Mouse (Mus musculus) kidney, adult 9 months (tissue): ENCODE measurements around the gene Fbxo47.
"Not testable (repeated sequence)": the region's sequence is repeated elsewhere in the genome, so short reads cannot be mapped to it uniquely, and the experiment has no call there.

Experiments used
- DNase-seq: peaks from one replicate; pipeline ENCODE4 v3.0.0; 2022

Fbxo47 gene

DNA sequence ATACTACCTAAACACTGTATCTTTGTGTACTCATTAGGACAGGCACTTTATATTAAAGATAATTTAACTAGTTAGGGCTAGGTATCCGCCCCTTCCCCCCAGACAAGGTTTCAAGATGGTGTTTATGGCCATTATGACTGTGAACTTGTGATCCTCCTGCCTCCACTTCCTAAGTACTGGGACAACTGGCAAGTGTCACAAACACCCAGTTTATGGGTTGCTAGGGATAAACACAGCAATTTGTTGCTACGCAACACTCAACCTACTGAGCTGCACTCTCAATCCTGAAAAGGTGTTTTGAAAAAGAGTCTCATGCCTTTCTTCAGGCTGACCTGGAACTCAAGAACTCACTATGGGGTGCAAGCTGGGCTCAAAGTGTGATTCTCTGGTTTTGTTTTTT is 6.6 kb downstream of the Fbxo47 start:
- DNase-seq, result no peak

- no peak for DNase-seq
Measured at GRCm38 (mm10) chr11:97874396-97874795, 9.6 kb downstream of the Fbxo47 start.

- not testable (repeated sequence) for DNase-seq
Measured at GRCm38 (mm10) chr11:97872378-97872777, 11.6 kb downstream of the Fbxo47 start.

DNA sequence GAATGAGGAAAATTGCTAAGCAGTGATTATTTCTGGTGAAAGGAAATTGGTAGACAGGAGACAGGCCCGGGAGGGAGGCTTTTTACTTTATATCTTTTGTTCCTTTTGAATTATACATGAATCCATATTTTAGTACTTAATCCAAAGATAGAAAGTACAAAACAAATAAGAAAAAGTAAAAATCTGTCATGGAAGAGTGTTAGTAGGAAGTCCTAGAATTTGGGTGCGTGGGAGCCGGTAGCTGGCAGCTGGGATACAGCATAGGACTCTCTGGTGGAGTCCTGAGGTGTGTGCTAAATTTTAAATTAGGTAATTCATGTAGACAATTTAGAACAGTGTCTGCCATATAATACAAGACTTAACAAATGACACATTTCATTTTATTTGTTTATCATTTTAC is 16.4 kb downstream of the Fbxo47 start:
- DNase-seq, result no peak

DNA sequence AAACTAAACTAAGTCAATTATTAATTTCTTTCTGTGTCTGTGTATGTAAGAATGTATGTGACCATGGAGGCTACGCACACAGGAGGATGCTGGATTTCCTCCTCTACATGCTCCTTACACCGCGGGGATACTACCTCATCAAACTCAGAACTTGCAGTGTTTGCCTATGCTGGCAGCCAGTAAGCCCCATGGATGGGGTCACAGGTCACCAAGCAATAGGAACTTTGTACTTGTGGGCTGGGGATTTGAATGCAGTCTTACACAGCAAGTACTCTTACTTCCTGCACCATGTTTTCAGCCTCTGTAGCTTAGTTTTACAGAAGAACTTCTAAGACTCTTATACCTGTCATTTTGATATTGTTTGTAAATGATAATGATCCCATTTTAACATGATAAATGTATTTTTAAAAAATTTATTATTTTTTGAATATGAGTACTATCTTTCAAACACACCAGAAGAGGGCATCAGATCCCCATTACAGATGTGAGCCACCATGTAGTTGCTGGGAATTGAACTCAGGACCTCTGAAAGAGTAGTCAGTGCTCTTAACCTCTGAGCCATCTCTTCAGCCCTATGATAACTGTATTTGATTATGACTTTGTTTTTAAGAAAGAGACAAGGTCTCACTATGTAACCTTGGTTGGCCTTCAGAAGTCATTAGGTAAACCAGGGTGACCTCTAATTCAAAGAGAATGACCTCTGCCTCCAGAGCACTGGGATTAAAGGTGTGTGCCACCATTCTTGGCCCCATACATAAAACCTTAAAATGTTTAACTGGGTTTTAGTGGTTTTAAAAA is 17.7 kb downstream of the Fbxo47 start:
- DNase-seq, result peak; percentile 54

DNA sequence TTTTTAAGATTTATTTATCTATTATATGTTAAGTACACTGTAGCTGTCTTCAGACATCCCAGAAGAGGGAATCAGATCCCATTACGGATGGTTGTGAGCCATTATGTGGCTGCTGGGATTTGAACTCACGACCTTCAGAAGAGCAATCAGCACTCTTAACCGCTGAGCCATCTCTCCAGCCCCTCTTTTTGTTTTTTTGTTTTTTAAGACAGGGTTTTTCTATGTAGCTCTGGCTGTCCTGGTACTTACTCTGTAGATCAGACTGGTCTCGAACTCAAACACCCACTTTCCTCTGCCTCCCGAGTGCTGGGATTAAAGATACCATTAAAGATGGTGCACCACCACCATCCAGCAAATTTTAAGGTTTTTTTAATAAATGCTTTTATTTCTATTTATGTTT is 18.5 kb downstream of the Fbxo47 start:
- DNase-seq, result no peak

DNA sequence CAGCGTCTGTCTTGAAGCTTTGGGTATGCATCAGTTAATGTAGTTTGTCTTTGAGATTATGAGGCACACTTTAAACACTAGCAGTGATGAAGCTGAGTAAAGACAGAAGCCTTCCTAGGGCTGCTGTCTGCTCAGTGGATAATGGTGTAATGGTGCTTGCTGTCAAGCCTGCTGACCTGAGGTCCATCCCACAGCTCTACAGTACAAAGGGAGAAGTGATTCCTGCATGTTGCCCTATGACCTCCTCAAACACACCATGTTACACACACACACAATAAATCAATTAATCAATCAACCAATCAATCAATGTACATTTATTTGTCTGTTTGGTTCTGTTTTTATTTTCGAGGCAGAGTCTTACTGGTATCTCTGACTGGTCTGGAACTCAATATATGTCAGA is 21.8 kb downstream of the Fbxo47 start:
- DNase-seq, result no peak

GRCm38 (mm10) chr11:97855473-97855872 is 28.5 kb downstream of the Fbxo47 start:
- no peak for DNase-seq

DNA sequence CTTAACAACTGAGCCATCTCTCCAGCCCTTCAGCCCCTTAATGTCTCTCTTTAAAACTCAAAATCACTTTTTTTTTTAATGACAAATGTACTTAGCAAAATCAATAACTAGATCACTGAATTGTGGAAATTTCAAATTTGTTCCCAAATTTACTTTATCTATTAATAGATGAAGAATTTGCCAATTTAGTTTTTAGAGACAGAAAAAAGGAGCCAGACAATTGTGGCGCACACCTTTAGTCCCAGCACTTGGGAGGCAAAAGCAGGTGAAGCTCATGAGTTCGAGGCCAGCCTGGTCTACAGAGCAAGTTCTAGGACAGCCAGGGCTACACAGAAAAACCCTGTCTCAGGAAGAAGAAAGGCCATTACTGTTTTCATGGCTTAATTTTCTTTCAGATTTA is 32.4 kb downstream of the Fbxo47 start:
- DNase-seq, result no peak

GRCm38 (mm10) chr11:97850367-97850766 is 33.6 kb downstream of the Fbxo47 start:
- peak; percentile 82 for DNase-seq

DNA sequence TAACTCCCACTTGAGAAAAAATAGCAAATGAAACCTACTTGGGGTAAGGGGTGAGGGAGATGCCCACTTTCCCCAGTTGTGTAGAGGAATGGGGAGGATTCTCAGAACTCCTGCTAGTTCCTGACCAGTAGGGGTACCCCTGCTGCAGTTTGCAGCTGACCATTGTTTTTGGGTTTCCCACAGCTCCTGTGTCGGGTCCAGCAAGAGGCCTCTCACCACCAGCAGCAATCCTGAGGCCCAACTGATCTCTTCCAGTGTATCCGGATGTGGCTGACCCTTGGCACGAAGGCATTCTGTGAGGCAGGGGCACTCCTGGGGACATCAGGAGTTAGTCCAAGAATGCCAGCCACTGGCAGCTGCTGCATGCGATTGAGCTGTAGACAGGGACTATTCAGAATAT is 42.0 kb downstream of the Fbxo47 start:
- no peak for DNase-seq

DNA sequence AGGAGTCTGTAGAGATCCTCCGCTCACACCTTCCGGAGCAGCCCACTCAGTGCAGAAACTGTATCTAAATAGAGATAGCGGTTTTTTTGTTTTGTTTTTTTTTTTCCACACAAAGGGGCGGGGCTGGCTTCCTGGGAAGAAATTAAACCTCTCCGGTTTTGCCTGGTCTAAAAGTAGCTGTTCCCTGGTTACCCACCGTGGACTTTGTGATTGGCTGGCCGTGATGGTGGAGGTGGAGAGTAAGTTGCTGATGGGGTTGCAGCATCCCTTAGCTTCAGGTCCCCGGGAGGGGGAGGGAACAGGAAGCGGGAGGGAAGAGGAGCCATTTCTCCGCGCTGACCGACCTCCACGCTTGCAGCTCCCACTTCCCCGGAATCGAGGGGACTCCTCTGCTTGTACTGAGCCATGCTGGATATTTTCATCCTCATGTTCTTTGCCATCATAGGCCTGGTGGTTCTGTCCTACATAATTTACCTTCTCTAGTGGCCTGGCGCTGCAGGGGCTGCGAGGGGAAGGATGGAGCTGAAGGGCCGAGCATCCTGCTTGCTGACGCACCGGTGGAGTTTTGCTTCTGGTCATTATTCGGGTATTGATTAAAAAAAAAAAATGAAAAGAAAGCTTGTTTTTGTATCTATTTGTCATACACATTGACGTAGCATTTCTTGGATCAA is 42.8 kb downstream of the Fbxo47 start:
- DNase-seq, result peak; percentile 81

GRCm38 (mm10) chr11:97840539-97840954 is 43.4 kb downstream of the Fbxo47 start, which contains the start of gene B230217C12Rik:
Gene B230217C12Rik, plus strand, starts transcription at chr11:97840780.
- DNase-seq, result peak; percentile 47

GRCm38 (mm10) chr11:97840135-97840490 is 43.8 kb downstream of the Fbxo47 start:
- DNase-seq, result no peak

DNA sequence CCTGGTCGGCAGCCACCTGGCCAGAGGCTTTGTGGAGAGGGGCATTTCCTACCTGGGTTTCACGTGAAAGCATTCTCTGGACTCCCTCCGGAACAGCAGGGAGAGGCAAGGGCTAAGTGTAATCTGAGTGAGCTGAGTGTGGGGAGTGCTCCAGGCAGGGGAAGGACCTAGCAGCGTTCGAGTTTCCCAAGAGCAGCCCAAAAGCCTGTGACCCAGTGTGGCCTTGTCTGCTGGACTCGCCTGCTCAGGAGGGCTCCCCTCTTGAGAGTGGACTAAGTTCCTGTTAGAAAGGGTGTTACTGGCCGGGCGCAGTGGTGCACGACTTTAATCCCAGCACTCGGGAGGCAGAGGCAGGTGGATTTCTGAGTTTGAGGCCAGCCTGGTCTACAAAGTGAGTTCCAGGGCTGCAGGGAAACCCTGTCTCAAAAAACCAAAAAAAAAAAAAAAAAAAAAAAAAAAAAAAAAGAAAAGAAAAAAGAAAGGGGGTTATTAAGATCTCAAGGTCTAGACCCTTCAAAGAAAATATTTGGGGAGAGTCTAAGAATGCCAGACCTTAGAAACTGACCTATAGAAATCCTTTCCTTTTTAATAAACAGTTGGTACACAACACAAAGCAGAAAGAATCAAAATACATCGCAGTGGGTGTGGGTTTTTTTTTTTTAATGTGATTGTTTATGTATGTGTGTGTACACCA is 44.4 kb downstream of the Fbxo47 start:
- DNase-seq, result no peak

- no peak for DNase-seq
Measured at GRCm38 (mm10) chr11:97838779-97839440, 45.0 kb downstream of the Fbxo47 start.

- DNase-seq, result no peak
Measured at GRCm38 (mm10) chr11:97837641-97838149, 46.3 kb downstream of the Fbxo47 start.

- DNase-seq, result not testable (repeated sequence)
Measured at GRCm38 (mm10) chr11:97837051-97837450, 46.9 kb downstream of the Fbxo47 start.

- no peak for DNase-seq
Measured at GRCm38 (mm10) chr11:97836541-97836940, 47.4 kb downstream of the Fbxo47 start.

DNA sequence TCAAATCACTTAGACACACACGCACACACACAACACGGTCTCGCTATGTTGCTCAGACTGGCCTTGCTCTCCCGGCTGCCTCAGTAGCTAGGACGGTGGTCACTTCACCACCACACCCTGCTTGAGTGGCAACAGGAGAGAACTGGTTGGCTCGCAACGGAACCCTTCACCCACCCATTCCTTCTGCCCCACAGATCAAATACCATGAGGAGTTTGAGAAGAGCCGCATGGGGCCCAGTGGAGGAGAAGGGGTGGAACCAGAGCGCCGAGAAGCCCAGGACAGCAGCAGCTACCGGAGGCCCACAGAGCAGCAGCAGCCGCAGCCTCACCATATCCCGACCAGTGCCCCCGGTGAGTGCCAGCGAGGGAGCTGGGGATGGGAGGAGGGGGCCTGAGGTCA is 50.6 kb downstream of the Fbxo47 start:
- DNase-seq, result no peak

- DNase-seq, result no peak
Measured at GRCm38 (mm10) chr11:97832001-97832400, 52.0 kb downstream of the Fbxo47 start.

DNA sequence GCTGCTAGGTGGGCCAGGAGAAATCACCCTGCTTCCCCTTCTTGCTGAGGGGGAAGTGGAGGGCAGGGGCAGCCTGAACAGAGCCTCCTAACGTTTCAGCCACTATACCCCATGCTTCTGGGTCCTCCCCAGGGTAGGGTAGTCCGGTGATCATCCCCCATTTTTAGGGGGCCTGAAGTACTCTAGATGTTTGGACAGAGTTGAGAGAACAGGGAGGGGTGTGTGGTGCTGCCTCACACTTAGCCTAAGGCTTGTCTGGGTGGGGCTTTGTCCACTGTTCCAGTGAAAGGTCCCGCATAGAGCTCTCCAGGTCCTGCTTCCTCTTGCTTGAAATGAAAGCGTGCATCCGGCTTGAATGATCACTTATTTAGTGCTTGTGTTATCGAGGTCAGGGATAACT is 53.5 kb downstream of the Fbxo47 start:
- DNase-seq, result no peak

DNA sequence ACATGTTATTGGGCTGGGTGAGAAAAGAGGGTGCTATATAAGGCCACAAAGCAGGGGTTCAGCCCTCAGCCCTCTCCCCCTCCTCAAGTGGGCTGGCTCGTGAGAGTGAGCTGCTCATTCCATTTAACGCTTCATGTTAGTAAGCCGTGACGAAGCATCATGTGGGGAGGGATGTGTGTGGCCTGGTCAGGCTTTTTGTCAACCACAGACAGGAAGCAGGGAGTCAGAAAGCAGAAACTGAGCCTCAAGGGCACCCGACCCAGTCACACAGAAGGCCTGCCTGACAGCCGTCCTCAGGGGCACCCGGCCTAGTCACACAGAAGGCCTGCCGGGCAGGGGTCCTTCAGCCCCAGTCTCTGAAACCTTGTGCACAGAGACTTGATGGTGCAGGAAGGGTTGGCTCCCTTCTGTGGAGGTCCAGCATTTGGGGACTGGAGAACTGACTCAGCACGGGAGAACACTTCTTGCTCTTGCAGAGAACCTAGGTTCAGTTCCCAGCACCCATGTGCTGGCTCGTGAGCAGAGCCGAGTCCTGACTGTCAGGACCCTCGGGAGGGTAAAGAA is 54.0 kb downstream of the Fbxo47 start:
- DNase-seq, result no peak
